Mouse (Mus musculus) activated CD4-positive, CD25-positive, alpha-beta regulatory T cell, adult 4 months (primary cell): Measurements from ENCODE around the gene Nmd3. TPM values are rescaled to one million over a fixed set of nuclear protein-coding genes. Genes with fewer than 3 reads are reported as not detected.

ENCODE experiments used
- ATAC-seq: one replicate; pipeline ENCODE4 v1.8.0; 2017
- polyA plus RNA-seq, 2 experiments: library from polyadenylated mRNA; unstranded; fragments of 100-300 nt; shearing (Covaris generic); gene quantifications; one replicate each; pipeline ENCODE4 v1.2.1; 2017

Gene Nmd3
- polyA plus RNA-seq, 2 experiments from 2014 or later, result 126 to 150 TPM

DNA sequence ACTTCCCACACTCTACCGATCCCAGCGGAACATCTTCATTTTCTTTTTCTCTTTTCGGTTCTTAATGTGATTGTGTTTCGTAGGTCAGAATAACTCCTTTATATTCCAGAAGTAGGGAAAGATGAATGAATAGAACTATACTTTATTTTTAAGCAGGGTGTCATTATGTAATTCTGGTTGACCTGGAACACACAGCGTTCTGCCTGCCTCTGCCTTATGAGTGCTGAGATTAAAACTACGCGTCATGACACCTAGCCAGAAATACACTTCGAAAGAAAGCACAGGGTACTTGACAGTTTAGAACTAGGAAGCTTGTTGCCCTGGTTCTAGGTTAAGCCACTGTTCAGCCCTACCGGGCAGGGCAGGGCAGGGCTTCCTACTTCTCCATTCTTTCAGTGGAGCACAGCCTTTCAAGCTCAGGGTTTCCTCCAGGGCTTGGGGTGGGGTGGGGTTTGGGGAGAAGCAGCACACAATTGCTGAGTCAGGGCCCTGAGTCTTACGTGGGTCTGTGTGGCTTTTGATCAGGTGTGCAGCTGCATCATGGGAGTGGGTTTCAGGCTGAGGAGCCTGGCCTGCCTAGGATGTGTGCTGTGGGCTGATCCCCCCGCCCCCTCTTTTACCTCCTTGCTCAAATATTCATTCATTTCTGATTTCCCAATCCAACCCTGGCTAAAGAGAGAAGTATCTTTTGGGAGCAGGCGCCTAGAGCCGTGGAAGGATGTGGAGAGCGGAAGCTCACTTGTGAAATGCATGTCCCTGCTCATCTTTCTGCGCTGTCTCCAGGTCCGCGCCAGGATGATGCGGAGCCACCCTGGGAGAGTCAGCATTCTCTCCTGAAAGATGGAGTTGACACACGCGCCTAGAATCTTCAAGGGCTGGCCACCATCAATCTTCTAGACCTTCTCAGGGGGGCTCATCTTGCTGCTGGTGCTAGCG is 42.1 kb downstream of the Nmd3 start:
- no peak for ATAC-seq

DNA sequence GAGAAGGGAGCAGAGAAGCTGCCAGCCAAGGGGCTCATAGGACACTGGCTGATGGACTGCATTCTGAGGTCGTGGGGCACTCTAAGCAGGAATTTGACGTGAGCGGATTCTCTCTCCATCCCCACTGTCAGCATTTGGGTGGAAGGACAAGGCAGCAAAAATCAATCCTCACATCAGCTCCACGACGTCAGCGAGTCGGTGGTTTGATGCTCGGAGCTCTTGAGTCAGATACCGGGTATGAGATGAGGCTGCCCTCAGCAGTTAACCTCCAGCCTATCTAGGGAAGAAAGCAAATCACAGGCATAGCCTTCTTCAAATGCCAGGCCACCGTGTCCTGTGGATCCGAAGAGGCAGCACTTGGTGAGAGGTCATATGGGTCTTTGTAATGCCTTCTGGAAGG is 43.4 kb downstream of the Nmd3 start:
- no peak for ATAC-seq

DNA sequence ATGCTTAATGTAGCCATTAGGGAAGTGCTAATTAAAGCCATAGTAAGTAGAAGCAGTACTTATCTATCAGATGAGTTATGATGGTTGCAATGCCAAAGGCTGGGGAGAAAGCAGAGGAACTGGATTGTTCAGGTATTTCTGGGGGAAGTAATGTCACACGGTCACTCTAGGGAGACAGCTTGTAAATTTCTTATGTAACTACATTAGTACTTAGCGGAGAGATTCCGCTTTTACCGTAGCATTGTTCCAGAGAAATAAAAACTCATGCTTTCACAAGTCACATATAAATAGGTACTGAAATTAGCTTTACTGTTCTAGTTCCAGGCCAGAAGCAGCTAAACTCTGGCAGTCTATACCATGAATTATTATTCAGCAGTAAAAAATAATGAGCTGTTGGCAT is 47.4 kb downstream of the Nmd3 start:
- ATAC-seq, result no peak

DNA sequence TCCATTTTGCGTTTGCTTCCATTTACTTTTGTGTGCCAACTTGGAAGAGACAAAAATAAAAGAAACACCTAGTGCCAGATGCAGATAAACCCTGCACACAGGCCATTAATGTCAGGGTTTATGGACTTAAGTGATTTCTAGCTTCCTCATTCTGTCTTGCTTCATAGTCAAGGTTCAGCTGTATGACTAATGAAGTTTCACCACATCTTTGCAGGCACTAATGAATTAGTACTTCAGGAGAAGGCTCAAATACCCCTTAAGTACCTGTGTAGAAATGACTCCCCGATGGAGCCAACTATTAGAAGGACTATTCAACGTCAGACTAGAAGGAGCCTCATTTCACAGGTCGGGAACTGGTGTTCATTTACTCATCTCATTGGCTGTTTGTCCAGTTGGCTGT is 51.6 kb downstream of the Nmd3 start:
- ATAC-seq, result no peak

DNA sequence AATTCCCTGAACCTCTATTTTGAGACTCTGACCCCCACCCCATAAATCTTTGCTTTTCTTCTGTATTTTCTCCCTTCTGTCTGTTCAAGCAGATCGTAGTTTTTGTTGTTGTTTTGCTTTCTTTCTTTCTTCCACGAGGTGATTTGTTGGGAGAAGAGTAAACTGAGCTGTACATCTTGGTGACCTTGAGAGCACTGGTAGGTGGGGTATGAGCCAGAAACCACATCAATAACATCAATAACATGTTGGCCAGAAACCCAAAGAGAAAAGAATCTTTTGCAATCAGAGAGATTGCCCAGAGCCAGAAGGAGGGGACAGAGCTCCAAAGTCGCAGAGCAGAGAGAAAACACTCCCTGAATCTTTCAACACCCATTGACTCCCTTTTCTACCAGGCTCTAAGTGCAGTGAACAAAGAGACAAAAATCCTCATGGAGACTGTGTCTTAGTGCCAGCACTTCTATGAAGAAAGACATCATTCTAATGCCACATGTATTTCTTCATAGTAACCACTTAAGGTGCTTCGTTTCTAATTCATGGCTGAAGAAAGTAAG is 57.5 kb downstream of the Nmd3 start:
- no peak for ATAC-seq

DNA sequence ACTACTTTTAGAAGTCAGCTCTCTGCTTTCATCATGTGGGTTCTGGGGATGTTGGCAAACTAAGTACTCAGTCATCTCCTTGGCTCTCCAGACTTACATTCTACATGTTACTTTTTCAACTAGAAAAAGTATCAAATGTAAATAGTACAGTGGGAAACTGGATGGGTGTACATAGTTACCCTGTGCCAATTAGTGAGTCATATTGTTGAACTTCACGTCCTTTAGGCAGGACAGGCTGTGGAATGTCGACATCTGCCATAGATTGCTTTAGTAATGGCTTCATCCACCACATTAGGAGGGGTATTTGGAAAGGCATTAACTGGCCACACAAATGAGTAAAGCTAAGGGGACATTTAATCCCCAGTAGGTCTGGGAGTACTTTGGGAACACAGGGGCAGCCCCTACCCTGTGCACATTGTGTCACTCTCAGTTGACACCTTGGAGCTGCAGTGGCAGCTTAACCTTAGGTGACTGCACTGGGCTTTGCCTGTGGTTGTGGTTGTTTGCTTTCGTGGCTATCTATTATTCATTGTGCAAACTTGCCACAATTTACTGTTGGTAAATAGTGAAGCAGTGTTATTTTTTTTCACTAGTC is 71.1 kb downstream of the Nmd3 start:
- ATAC-seq, result no peak

DNA sequence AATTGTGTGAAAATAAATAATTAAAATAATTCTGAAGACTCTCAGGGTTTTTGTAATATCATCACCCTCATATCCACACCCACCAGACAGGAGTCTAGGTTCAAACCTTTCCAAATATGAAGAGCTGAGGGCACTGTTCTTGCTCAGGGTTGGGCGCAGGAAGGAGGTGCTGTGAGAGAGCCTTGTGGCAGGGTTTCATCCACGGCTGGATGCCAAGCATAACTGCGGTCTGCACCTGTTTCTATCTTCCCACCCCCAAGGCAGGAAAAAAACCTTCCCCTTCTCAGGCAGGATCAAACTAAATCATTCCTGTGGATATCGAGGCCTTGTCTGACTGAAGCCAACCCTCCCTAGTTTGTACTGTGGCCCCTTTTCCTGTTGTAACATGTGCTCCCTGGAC is 75.7 kb downstream of the Nmd3 start:
- no peak for ATAC-seq

DNA sequence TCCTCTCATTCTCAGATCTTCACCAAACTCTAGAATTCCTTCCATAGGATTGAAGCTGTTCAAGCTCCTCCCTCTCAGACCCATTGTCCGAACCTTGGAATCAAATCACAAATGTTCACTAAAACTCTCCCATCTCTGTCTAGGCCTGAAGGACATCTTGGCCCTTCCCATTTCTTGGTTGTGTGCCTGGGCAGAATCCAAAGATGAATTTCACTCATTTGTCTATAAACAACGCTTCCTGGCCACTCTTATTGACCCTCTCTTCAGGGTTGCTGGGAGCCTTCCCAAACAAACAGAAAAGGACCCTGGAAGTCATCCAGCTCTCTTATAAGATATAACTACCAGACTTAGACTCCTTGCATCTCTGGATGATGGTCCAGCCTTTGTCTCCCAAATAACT is 76.2 kb downstream of the Nmd3 start:
- ATAC-seq, result no peak

DNA sequence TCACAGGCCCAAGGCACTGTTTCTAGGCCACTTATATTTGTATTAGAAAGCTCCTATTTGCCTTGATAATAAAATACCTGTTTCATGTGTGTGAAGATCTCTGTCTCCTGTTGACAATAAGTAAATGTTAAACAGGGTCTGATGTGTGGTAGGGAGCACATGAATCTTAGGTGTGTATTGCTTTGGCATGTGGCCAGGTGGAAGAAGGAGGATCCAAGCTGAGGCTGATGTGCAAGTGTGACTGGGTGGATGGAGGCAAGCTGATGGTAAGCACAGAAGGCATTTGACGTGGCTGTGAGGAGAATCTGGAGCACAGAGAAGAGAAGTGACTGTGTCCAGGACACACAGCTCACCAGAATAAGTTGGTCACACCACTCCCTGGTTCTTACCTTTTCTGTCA is 77.3 kb downstream of the Nmd3 start:
- ATAC-seq, result no peak

DNA sequence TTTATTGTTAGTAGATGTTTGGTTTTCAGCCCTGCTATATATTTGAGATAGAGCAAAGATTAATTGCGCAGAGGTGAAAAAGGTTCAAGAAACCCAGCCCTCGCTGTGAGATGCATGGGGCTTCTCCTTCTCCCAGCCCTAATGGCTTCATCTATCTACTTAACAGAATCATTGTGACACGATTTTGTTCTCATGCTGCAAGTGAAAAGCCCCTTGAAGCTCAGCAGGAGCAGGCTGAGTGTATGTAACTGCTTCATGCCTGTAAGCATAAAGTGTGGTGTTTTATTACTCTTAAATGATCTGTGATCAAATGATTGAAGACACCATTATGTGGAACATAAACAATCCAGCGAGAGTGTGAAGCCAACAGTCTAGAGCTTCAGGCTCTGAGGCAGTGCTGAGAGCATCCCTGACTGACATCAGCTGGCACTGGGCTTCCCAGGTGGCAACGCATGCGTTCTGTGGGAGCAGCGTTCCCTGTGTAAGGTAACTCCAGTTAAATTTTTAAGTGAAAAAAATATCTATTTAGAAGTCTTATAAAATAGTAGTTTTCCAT is 79.1 kb downstream of the Nmd3 start:
- ATAC-seq, result no peak

DNA sequence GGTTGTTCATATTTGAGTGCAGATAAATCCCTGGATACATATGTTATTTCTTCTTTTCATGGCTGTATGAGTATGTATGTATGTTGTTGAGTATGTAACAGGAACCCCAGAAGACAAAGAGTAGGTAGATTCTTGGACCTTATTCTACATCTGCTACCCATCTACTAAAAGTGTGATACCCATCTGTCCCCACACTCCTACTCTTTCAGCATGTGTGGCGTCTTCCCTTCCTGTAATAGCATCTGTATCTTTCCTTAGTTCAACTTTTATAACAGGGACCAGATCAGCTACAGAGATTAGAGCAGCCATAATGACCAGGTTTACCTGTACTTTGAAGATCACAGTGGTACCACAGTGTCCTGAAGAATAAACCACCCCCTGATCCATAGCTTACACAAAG is 81.4 kb downstream of the Nmd3 start:
- no peak for ATAC-seq

Other genes with a start within 250 kb of the Nmd3 start
- gene B3galnt1, start 123.0 kb upstream of the Nmd3 start, polyA plus RNA-seq, result not detected
- gene Sptssb, start 138.0 kb downstream of the Nmd3 start, polyA plus RNA-seq, result not detected